Mouse (Mus musculus) lung, embryonic 16.5 days (tissue): ENCODE measurements around the gene Pola2. TPM values are rescaled to one million over a fixed set of nuclear protein-coding genes. Genes with fewer than 3 reads are reported as not detected.

ENCODE experiments used
- ATAC-seq: fragments of 200-750 bp; cut with Nextera tagmentation; 2 replicates; pipeline ENCODE4 v1.8.0; 2017; ENCODE audit warnings: low read depth, mild to moderate bottlenecking, moderate library complexity
- H3K27ac ChIP-seq: fragments of 300-500 bp; sonication (generic); 2 replicates; pipeline ENCODE4 v1.5.1; 2014; ENCODE audit warnings: mild to moderate bottlenecking, control low read depth, low read length
- H3K27me3 ChIP-seq: fragments of 300-500 bp; sonication (generic); 2 replicates; pipeline ENCODE4 v1.6.1; 2014; ENCODE audit warnings: low read depth, low read length, mixed read lengths; ENCODE audit not compliant: control insufficient read depth, insufficient read depth
- H3K36me3 ChIP-seq: fragments of 300-500 bp; sonication (generic); 2 replicates; pipeline ENCODE4 v1.6.1; 2014; ENCODE audit warnings: low read length; ENCODE audit not compliant: control insufficient read depth, insufficient read depth
- H3K4me1 ChIP-seq: fragments of 300-500 bp; sonication (generic); replicated peaks from 2 replicates; pipeline ENCODE4 v1.6.1; 2014; ENCODE audit warnings: low read length, mixed read lengths; ENCODE audit not compliant: control insufficient read depth, insufficient read depth
- H3K4me2 ChIP-seq: fragments of 300-500 bp; sonication (generic); 2 replicates; pipeline ENCODE4 v1.6.1; 2014; ENCODE audit warnings: low read depth, low read length, control low read depth
- H3K4me3 ChIP-seq: fragments of 300-500 bp; sonication (generic); 2 replicates; pipeline ENCODE4 v1.5.1; 2014; ENCODE audit warnings: mild to moderate bottlenecking, low read length, control low read depth
- H3K9ac ChIP-seq: fragments of 300-500 bp; sonication (generic); 2 replicates; pipeline ENCODE4 v1.6.1; 2014; ENCODE audit warnings: low read length, control low read depth
- H3K9me3 ChIP-seq: fragments of 300-500 bp; sonication (generic); 2 replicates; pipeline ENCODE4 v1.6.1; 2016; ENCODE audit warnings: low read length; ENCODE audit not compliant: control insufficient read depth
- WGBS: fragments of 180-500 bp; shearing (Covaris S2); extraction: QIAGEN DNeasy Blood & Tissue Kit; methylation state at CpG from one replicate; pipeline ENCODE4 v1.1.7; 2014; 5-methylcytosine and 5-hydroxymethylcytosine counted together
- polyA plus RNA-seq: library from polyadenylated mRNA; unstranded; fragments of >200 nt; fragmentation: Nextera tagmentation; extraction: Ambion mirVana; gene quantifications from 2 replicates; pipeline ENCODE4 v1.2.1, GENCODE M21; 2015

Gene Pola2
- polyA plus RNA-seq, 1 experiment from 2014 or later: 70.0 TPM

DNA sequence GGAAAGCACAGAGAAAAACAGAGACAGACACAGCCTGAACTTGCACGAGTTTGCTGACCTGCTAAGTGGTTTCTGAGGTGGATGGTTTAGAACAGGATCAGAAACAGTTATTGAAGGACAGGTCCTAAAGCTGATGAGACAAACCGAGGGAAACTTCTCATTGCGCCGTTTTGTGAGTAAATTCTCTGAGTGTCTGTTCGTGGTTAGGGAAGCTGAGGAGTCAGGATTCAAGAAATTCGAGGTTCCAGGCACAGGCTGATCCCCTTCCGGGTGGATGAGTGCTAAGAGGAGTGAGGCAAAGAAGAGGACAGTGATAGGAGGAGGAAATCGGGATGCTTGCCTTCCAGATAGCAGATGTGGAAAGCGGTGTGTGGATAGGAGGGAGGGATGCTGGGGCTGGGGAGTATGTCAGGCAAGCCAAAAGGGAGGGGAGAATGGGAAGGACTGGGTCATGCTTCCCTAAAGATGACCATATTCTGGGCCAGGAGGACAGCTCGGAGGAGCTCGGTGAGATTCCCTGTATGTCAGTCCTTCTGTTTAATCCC, 38.6 kb downstream of the Pola2 start:
- peak overlapping the region; percentile 60 for H3K9ac ChIP-seq
- 27% methylated on average over 11 of the region's 11 CpGs for WGBS
- H3K27me3 ChIP-seq: no peaks in the 10 kb centered on the region
- no peaks in the 10 kb centered on the region for H3K9me3 ChIP-seq
- H3K27ac ChIP-seq: peak overlapping the region; percentile 82
- no peaks in the 10 kb centered on the region for H3K36me3 ChIP-seq
- peak overlapping the region; percentile 73 for H3K4me3 ChIP-seq
- no peak for ATAC-seq
- H3K4me1 ChIP-seq: peaks cover 48% of the 10 kb centered on the region
- H3K4me2 ChIP-seq: peak overlapping the region; percentile 77

DNA sequence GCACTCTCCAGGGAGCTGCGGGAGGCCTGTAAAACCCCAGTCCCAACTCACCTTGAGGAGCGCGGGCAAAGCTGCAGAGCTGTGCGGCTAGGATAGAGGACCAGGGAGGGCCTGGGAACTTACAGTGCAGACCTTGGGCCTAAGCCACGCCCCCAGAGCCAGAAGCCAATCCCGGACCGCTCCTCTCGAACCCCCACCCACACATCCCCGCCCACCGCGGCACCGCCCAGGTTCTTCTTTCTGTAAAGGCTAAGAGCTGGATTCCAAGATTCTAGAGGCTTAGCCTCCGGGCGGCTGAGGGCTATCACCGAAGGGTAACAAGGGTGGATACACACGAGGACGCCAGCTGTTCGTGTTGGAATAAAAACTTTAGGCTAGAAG, 39.3 kb downstream of the Pola2 start, which contains the start of gene Cdc42ep2:
Gene Cdc42ep2, minus strand, starts transcription at position 104 of the 381 bp plus-strand sequence.
- WGBS: under 1% methylated on average over 18 of the region's 18 CpGs
- peaks cover 41% of the 10 kb centered on the region for H3K4me1 ChIP-seq
- no peaks in the 10 kb centered on the region for H3K27me3 ChIP-seq
- peak within 1 kb of the TSS; percentile 94 for H3K27ac ChIP-seq
- H3K9ac ChIP-seq: peak within 1 kb of the TSS; percentile 75
- H3K4me3 ChIP-seq: peak within 1 kb of the TSS; percentile 73
- ATAC-seq: peak; percentile 94
- no peaks in the 10 kb centered on the region for H3K9me3 ChIP-seq
- H3K36me3 ChIP-seq: no peaks in the 10 kb centered on the region
- H3K4me2 ChIP-seq: peak within 1 kb of the TSS; percentile 77

GRCm38 (mm10) chr19:5923990-5924712, 39.9 kb downstream of the Pola2 start:
- no peaks in the 10 kb centered on the region for H3K9me3 ChIP-seq
- H3K4me1 ChIP-seq: peaks cover 36% of the 10 kb centered on the region
- peak overlapping the region; percentile 77 for H3K4me2 ChIP-seq
- peak overlapping the region; percentile 94 for H3K27ac ChIP-seq
- H3K27me3 ChIP-seq: no peaks in the 10 kb centered on the region
- H3K9ac ChIP-seq: peak overlapping the region; percentile 75
- H3K4me3 ChIP-seq: peak overlapping the region; percentile 73
- under 1% methylated on average over 38 of the region's 38 CpGs for WGBS
- no peaks in the 10 kb centered on the region for H3K36me3 ChIP-seq
- ATAC-seq: peak; percentile 83

- Histone ChIP-seq H3K4me2 (peak overlapping the region; percentile 77), H3K9me3 (no peaks in the 10 kb centered on the region), H3K4me1 (peaks cover 25% of the 10 kb centered on the region), H3K9ac (peak overlapping the region; percentile 43; the same call in 1 of the 2 replicates), H3K27me3 (no peaks in the 10 kb centered on the region), H3K4me3 (peak overlapping the region; percentile 73; the same call in 1 of the 2 replicates), H3K36me3 (0 out of 2 replicates have a peak, but pooled peaks cover 3% of the 10 kb centered on the region), H3K27ac (no peak overlapping the region)
- 98% methylated on average over 3 of the region's 3 CpGs for WGBS
- no peak for ATAC-seq
Measured at GRCm38 (mm10) chr19:5922963-5923362, 41.0 kb downstream of the Pola2 start.

DNA sequence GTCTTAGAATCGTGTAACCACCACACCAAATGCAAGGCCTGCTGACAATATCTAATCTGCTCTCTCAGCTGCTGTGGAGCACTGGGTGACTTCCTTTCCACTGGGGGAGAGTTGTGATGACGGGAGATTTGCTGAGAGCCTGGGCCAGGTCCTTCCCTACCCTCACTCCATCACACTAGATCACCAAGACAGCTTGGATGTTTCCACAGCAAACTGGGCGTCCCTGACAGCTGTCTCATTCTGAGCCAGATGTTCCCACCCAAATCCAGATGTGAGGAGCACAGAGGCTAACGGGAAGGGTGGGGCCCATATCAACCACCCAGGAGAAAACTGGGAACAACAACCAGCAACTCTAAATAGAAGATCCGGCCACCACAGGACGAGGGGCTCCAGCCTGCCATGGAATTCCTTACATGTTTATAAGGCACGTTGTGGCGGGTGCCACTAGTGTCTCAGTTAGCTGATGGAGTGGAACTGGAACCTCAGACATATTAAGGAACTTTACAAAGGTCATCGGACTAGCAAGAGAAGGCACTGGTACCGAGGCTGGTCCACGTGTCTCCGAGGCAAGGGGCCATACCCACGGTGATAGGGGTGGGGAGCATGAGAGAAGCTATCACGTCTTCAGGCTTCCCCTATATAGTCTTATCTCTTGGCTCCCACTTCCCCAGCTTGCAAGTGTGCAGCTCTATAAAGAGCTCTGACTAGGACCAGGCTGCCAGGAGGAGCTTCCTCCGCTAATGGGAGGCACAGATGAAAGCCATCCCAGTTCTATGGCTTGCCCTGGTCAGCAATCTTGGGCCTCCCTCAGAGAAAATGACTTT, 41.7 kb downstream of the Pola2 start:
- H3K27me3 ChIP-seq: no peaks in the 10 kb centered on the region
- peak overlapping the region; percentile 77 for H3K4me2 ChIP-seq
- no peak for ATAC-seq
- no peaks in the 10 kb centered on the region for H3K9me3 ChIP-seq
- peak overlapping the region; percentile 43 for H3K9ac ChIP-seq
- 55% methylated on average over 15 of the region's 15 CpGs for WGBS
- peaks cover 25% of the 10 kb centered on the region for H3K4me1 ChIP-seq
- 0 out of 2 replicates have a peak overlapping the region, but pooled peaks have one; percentile 9 for H3K27ac ChIP-seq
- H3K36me3 ChIP-seq: peaks cover 7% of the 10 kb centered on the region
- H3K4me3 ChIP-seq: peak overlapping the region; percentile 73

DNA sequence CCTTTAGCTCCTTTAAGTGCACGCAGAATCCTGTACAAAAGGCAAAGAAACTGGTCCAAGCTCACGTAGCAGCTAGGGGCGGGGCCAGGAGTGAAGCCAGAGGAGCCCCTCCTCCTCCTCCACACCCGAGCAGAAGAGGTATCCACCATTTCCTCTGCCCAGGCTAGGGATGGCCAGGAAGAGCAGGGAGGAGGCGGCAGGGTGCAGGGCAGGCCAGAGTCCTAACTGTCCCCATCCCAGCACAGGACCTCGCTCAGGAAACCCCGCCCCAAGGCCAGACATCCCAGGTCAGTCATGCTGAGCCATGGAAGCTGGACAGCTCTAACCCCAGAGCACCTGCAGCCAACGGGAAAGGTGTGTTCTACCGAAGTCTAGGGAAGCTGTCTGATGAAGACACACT, 42.3 kb downstream of the Pola2 start:
- ATAC-seq: peak; percentile 9

GRCm38 (mm10) chr19:5913007-5913719, 50.8 kb downstream of the Pola2 start, which contains the start of gene Dpf2:
Gene Dpf2 (minus strand): TSS chr19:5913010.
- no peaks in the 10 kb centered on the region for H3K27me3 ChIP-seq
- peak within 1 kb of the TSS; percentile 94 for H3K4me3 ChIP-seq
- WGBS: 19% methylated on average over 13 of the region's 13 CpGs
- peak within 1 kb of the TSS; percentile 90 for H3K27ac ChIP-seq
- peaks cover 15% of the 10 kb centered on the region for H3K36me3 ChIP-seq
- H3K4me1 ChIP-seq: peaks cover 24% of the 10 kb centered on the region
- peak within 1 kb of the TSS; percentile 99 for H3K9ac ChIP-seq
- ATAC-seq: no peak
- peak within 1 kb of the TSS; percentile 79 for H3K4me2 ChIP-seq
- no peaks in the 10 kb centered on the region for H3K9me3 ChIP-seq

More for the DNA sequence above, 42.3 kb downstream of the Pola2 start:
- H3K27me3 ChIP-seq: no peaks in the 10 kb centered on the region
- peak overlapping the region; percentile 73 for H3K4me3 ChIP-seq
- H3K4me2 ChIP-seq: peak overlapping the region; percentile 77
- 0 out of 2 replicates have a peak overlapping the region, but pooled peaks have one; percentile 9 for H3K27ac ChIP-seq
- H3K9ac ChIP-seq: peak overlapping the region; percentile 43; the same call in 1 of the 2 replicates
- peaks cover 25% of the 10 kb centered on the region for H3K4me1 ChIP-seq
- H3K36me3 ChIP-seq: peaks cover 13% of the 10 kb centered on the region
- 15% methylated on average over 9 of the region's 9 CpGs for WGBS
- H3K9me3 ChIP-seq: no peaks in the 10 kb centered on the region

GRCm38 (mm10) chr19:5912103-5913006, 51.6 kb downstream of the Pola2 start:
- H3K4me2 ChIP-seq: peak overlapping the region; percentile 79
- peak overlapping the region; percentile 99 for H3K9ac ChIP-seq
- under 1% methylated on average over 59 of the region's 59 CpGs for WGBS
- H3K27me3 ChIP-seq: no peaks in the 10 kb centered on the region
- peaks cover 24% of the 10 kb centered on the region for H3K4me1 ChIP-seq
- H3K36me3 ChIP-seq: peaks cover 9% of the 10 kb centered on the region
- H3K4me3 ChIP-seq: peak overlapping the region; percentile 94
- peak overlapping the region; percentile 90 for H3K27ac ChIP-seq
- ATAC-seq: peak; percentile 97
- H3K9me3 ChIP-seq: no peaks in the 10 kb centered on the region
